Comparison of ENCODE assay signal across 23 mouse cellular contexts in the genomic region with DNA sequence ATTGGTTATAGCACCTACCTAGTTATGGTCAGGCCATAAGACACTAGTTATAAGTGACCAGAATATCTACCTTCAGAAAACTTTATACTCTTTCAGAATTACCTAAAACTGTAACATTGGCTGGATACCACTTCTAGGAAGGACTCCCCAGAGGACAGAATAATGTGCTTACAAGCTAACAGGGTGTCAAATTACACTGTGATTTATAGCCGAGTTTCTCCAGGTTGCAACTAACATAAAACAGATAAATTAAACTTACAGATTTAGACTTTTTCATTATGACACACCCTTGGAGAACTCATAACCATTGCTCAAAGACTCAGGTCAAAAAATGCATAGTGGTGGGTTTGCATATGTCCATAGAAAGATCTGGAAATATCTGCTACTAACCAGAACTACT. TPM values are rescaled to one million over a fixed set of nuclear protein-coding genes. Genes with fewer than 3 reads are reported as not detected.
DNase-seq lines count a peak whose midpoint lies in the region; ATAC-seq lines count a peak whose summit lies in the region.
"Had no signal": no experiment of that assay in that cellular context is flagged by ENCODE, and none has a peak within 500 bp of the region (broad histone marks: within the 10 kb centered on the region; RNA-seq: fewer than 3 reads in every experiment).

No protein-coding gene starts in this region.

- no peak overlapping the region for H3K4me2 ChIP-seq in embryonic facial prominence, embryonic 14.5 days (ENCODE audit: low read depth, low read length)
- H3K4me2 ChIP-seq: embryonic facial prominence, embryonic 13.5 days; forebrain, embryonic 13.5 days; forebrain, embryonic 15.5 days had no signal

- no peak overlapping the region for H3K27ac ChIP-seq in embryonic facial prominence, embryonic 14.5 days (replicated peaks; ENCODE audit: low read depth, low read length)
- no peak overlapping the region for H3K27ac ChIP-seq in embryonic facial prominence, embryonic 10.5 days (replicated peaks)
- H3K27ac ChIP-seq: embryonic facial prominence, embryonic 13.5 days; forebrain, embryonic 13.5 days; forebrain, embryonic 15.5 days had no signal

- H3K9ac ChIP-seq in embryonic facial prominence, embryonic 14.5 days (ENCODE audit: low read depth, low read length): no peak overlapping the region
- H3K9ac ChIP-seq: embryonic facial prominence, embryonic 13.5 days; forebrain, embryonic 13.5 days; forebrain, embryonic 15.5 days; forebrain, postnatal 0 days had no signal

- H3K9me3 ChIP-seq in embryonic facial prominence, embryonic 14.5 days (ENCODE audit: control insufficient read depth, low read length): no peaks in the 10 kb centered on the region
- no peaks in the 10 kb centered on the region for H3K9me3 ChIP-seq in embryonic facial prominence, embryonic 10.5 days
- H3K9me3 ChIP-seq: embryonic facial prominence, embryonic 13.5 days; forebrain, embryonic 13.5 days; forebrain, embryonic 15.5 days; G1E had no signal

- H3K4me3 ChIP-seq in embryonic facial prominence, embryonic 14.5 days (ENCODE audit: low read depth, low read length): no peak overlapping the region
- no peak overlapping the region for H3K4me3 ChIP-seq in embryonic facial prominence, embryonic 10.5 days
- H3K4me3 ChIP-seq: embryonic facial prominence, embryonic 13.5 days; forebrain, embryonic 13.5 days; forebrain, embryonic 15.5 days had no signal

- ATAC-seq in embryonic facial prominence, embryonic 14.5 days (ENCODE audit: low read depth): no peak
- ATAC-seq: CD4-positive, CD25-positive, alpha-beta regulatory T cell, adult 4 months; forebrain, embryonic 13.5 days; forebrain, embryonic 15.5 days; forebrain, postnatal 0 days had no signal

- H3K36me3 ChIP-seq in embryonic facial prominence, embryonic 14.5 days (ENCODE audit: control insufficient read depth, insufficient read depth, low read length): no peaks in the 10 kb centered on the region
- H3K36me3 ChIP-seq in embryonic facial prominence, embryonic 10.5 days (replicated peaks): no peaks in the 10 kb centered on the region
- H3K36me3 ChIP-seq: embryonic facial prominence, embryonic 13.5 days; forebrain, embryonic 15.5 days; G1E had no signal

- peak; percentile 26 for DNase-seq in embryonic facial prominence, embryonic 14.5 days (ENCODE audit: low spot score)
- DNase-seq in embryonic facial prominence, embryonic 10.5 days (ENCODE audit: low spot score): no peak
- DNase-seq in NIH3T3 (ENCODE audit: low read depth): peak; percentile 67
- DNase-seq in mesoderm, embryonic 11.5 days (ENCODE audit: low read depth, low spot score): peak; percentile 30
- DNase-seq in cerebellum, postnatal 4 days (ENCODE audit: low spot score in 2 of 2): no peak
- no peak for DNase-seq in left cerebral cortex, adult 9 months (ENCODE audit: low spot score in 2 of 2)
- DNase-seq: adrenal gland, adult 2 months; adrenal gland, postnatal 10 days; adrenal gland, postnatal 25 days; B cell, adult 2 months; cerebellum, adult 11 months; cerebellum, adult 18-20 months; cerebellum, adult 8-10 months; cerebellum, adult 9-11 months; cerebellum, postnatal 14 days; cerebellum, postnatal 36 days; forebrain, postnatal 0 days had no signal

- H3K4me1 ChIP-seq in embryonic facial prominence, embryonic 14.5 days (ENCODE audit: control insufficient read depth, insufficient read depth, low read length): no peaks in the 10 kb centered on the region
- H3K4me1 ChIP-seq in embryonic facial prominence, embryonic 10.5 days: no peaks in the 10 kb centered on the region
- H3K4me1 ChIP-seq: embryonic facial prominence, embryonic 13.5 days; forebrain, embryonic 13.5 days; forebrain, embryonic 15.5 days had no signal

- no peaks in the 10 kb centered on the region for H3K27me3 ChIP-seq in embryonic facial prominence, embryonic 14.5 days (replicated peaks; ENCODE audit: control insufficient read depth, insufficient read depth, low read length)
- H3K27me3 ChIP-seq in embryonic facial prominence, embryonic 10.5 days (replicated peaks; ENCODE audit: low read depth, poor library complexity, severe bottlenecking): no peaks in the 10 kb centered on the region
- H3K27me3 ChIP-seq: CH12.LX; embryonic facial prominence, embryonic 13.5 days; forebrain, embryonic 13.5 days; forebrain, embryonic 15.5 days had no signal

- WGBS in embryonic facial prominence, embryonic 14.5 days: 19% methylated on average over 1 of the region's 1 CpGs
- WGBS in embryonic facial prominence, embryonic 10.5 days: 22% methylated on average over 1 of the region's 1 CpGs

RNA-seq across cellular contexts. Expression of a gene that starts 15.9 kb away (rescaled TPM):
- 12.6 and 14.3 TPM in 2 replicates for polyA plus RNA-seq in embryonic facial prominence, embryonic 14.5 days (2014; fragmentation: Nextera tagmentation; extraction: Ambion mirVana)
- 7.8 and 7.9 TPM in 2 replicates for polyA plus RNA-seq in embryonic facial prominence, embryonic 10.5 days (2016; fragmentation: Nextera tagmentation; extraction: Ambion mirVana)

RNA-seq across cellular contexts. Expression of a gene that starts 22.4 kb away (rescaled TPM):
- 12.9 and 16.8 TPM in 2 replicates for polyA plus RNA-seq in embryonic facial prominence, embryonic 14.5 days (2014; fragmentation: Nextera tagmentation; extraction: Ambion mirVana)
- 4.4 and 6.1 TPM in 2 replicates for polyA plus RNA-seq in embryonic facial prominence, embryonic 10.5 days (2016; fragmentation: Nextera tagmentation; extraction: Ambion mirVana)

Comparison
In these comparisons a context has a peak if more than half of its experiments do, and no peak if none do; other contexts are left out.
1. DNase-seq: peak in embryonic facial prominence, embryonic 14.5 days (single experiment), NIH3T3 (single experiment) and mesoderm, embryonic 11.5 days (single experiment); none in embryonic facial prominence, embryonic 10.5 days (single experiment), cerebellum, postnatal 4 days (0 of 2) and left cerebral cortex, adult 9 months (0 of 2).